Mouse (Mus musculus): ENCODE data around the gene Dnajb13. TPM values are rescaled to one million over a fixed set of nuclear protein-coding genes. Genes with fewer than 3 reads are reported as not detected.
A peak's percentile ranks its signal among the peaks of the same experiment; 100 is the strongest.

Gene Dnajb13
- polyA plus RNA-seq, 1 experiment: 15.2 TPM

DNA sequence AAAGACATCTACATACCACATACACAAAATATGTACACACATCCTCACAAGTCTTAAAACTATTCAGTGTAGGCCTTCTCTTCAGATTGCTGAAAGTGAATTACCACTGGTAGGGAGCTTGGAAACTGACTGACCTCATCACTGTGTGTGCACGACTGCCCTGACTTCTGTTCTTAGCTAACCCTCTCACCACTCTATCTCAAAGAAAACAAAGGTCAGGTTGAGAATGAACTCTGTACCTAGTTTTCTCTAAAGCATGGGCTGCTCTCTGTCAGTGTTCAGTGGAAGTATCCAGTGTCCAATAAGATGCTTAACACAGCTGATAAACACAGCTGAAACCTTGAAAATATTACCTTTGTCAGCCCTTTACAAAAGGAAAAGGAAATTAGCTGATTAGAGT lies 29.7 kb upstream of the Dnajb13 start:
- H3K4me3 ChIP-seq (replicated peaks; ENCODE audit: extremely low read depth, low read depth, low read length): no peak overlapping the region
- no peak for DNase-seq
- no peaks in the 10 kb centered on the region for H3K4me1 ChIP-seq (ENCODE audit: control insufficient read depth, insufficient read depth, low read length)
- WGBS: 51% methylated on average over 1 of the region's 1 CpGs
- no peak for TF ChIP-seq CTCF (IDR thresholded peaks at IDR 0.05; ENCODE audit: insufficient read depth, low read length)
- TF ChIP-seq POLR2A (IDR thresholded peaks at IDR 0.05; ENCODE audit: borderline replicate concordance, extremely low read depth, low read depth, low read length): no peak

DNA sequence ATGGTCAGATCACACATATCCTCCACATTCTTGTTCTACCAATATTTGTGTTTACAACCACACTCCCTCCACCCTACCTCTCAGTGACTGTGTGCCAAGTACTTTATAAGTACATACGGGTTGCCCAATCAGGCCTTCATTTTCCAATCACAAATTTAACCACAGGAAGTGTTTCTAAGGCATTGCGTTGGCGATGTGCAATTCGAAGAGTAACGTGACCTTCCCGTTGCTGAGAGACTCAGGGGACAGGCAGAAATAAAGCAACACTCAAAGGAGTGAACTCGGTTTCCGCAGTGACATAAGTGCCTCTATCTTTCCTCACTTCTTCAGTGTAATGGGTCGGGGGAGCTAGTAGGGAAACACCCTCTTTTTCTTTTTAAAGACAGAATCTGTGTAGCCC lies 24.8 kb upstream of the Dnajb13 start:
- TF ChIP-seq CTCF (IDR thresholded peaks at IDR 0.05; ENCODE audit: insufficient read depth, low read length): no peak
- TF ChIP-seq POLR2A (IDR thresholded peaks at IDR 0.05; ENCODE audit: borderline replicate concordance, extremely low read depth, low read depth, low read length): no peak
- Histone ChIP-seq H3K4me1 (ENCODE audit: control insufficient read depth, insufficient read depth, low read length) (peaks cover 3% of the 10 kb centered on the region), H3K4me3 (replicated peaks; ENCODE audit: extremely low read depth, low read depth, low read length) (no peak overlapping the region)
- no peak for DNase-seq
- 86% methylated on average over 9 of the region's 9 CpGs for WGBS

DNA sequence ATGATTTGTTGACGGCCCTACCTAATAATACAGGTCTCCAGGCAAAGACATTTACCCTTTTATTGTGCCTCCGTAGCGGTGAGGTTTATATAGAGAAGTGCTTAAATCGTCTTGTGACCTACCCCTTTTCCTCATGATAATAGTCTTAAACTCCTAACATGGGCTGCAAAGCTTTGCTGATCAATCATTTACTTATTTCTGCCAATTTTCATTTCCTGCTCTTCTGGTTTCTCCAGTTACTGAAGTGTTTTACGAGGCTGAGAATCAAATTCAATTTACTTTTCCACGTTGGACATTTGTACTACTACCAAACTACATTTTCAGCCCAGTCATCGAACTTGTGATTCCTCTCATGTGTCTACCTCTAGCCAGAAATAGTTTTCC lies 22.8 kb upstream of the Dnajb13 start:
- H3K4me3 ChIP-seq (replicated peaks; ENCODE audit: extremely low read depth, low read depth, low read length): peak overlapping the region; percentile 96
- DNase-seq: no peak
- 19% methylated on average over 7 of the region's 7 CpGs for WGBS
- TF ChIP-seq POLR2A (IDR thresholded peaks at IDR 0.05; ENCODE audit: borderline replicate concordance, extremely low read depth, low read depth, low read length) (no peak), CTCF (IDR thresholded peaks at IDR 0.05; ENCODE audit: insufficient read depth, low read length) (no peak)
- peaks cover 3% of the 10 kb centered on the region for H3K4me1 ChIP-seq (ENCODE audit: control insufficient read depth, insufficient read depth, low read length)

DNA sequence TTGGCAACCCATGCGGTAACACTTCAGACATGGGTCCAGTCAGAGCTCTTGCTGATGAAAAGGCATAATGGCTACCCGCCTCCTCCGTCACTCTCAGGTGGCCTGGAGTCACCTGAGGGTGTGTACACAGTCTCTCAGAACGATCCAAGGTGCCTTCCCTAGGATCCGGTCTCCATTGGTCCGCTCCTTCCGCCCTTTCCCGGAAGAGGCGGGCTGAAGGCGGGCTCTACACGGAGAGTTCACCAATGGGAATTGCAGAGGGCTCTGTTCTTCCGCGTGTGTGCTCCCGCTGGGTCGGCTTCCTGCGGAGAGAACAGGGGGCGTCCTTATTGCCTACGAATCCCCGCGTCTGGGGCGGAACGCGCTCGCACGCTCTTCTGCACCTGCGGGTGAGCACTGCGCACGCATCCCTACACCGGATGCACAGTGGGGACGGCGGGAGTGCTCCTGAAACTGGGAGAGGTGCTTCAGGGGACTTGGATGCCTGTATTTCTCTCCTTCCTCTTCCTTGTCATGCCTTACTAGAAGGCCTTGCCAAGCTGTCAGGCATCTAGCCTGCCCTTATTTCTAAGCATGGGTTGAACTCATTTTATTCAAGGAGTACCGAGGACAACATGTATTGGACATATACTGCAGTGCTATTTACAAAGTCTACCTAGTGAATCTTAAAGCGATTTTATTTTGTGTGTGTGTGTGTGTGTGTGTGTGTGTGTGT lies 22.2 kb upstream of the Dnajb13 start, which contains the start of gene Coa4:
Gene Coa4 (plus strand): TSS at position 268 of the 715 bp plus-strand sequence.
- under 1% methylated on average over 33 of the region's 33 CpGs for WGBS
- Histone ChIP-seq H3K4me3 (replicated peaks; ENCODE audit: extremely low read depth, low read depth, low read length) (peak within 1 kb of the TSS; percentile 96), H3K4me1 (ENCODE audit: control insufficient read depth, insufficient read depth, low read length) (peaks cover 3% of the 10 kb centered on the region)
- TF ChIP-seq POLR2A (IDR thresholded peaks at IDR 0.05; ENCODE audit: borderline replicate concordance, extremely low read depth, low read depth, low read length): peak; percentile 78
- TF ChIP-seq CTCF (IDR thresholded peaks at IDR 0.05; ENCODE audit: insufficient read depth, low read length): no peak
- DNase-seq: peak; percentile 81

DNA sequence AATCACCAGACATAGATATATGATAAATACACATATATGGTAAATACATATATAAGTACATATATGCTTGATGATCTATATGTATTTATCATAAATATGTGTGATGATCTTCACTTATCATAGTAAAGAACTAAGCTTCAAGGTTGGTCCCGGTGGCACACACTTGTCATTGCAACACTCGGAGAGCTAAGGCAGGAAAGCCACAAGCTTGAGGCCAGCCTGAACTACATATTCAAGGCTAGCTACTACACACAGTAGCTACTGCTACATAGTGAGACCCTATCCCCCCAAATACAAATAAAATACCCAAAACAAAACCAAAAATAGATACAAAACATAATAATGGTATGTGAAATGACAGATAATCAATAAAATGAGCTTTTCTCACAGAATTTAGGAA lies 21.1 kb upstream of the Dnajb13 start:
- DNase-seq: no peak
- no peak overlapping the region for H3K4me3 ChIP-seq (replicated peaks; ENCODE audit: extremely low read depth, low read depth, low read length)
- TF ChIP-seq POLR2A (IDR thresholded peaks at IDR 0.05; ENCODE audit: borderline replicate concordance, extremely low read depth, low read depth, low read length) (no peak), CTCF (IDR thresholded peaks at IDR 0.05; ENCODE audit: insufficient read depth, low read length) (no peak)
- WGBS: 79% methylated on average over 2 of the region's 2 CpGs
- H3K4me1 ChIP-seq (ENCODE audit: control insufficient read depth, insufficient read depth, low read length): peaks cover 3% of the 10 kb centered on the region

DNA sequence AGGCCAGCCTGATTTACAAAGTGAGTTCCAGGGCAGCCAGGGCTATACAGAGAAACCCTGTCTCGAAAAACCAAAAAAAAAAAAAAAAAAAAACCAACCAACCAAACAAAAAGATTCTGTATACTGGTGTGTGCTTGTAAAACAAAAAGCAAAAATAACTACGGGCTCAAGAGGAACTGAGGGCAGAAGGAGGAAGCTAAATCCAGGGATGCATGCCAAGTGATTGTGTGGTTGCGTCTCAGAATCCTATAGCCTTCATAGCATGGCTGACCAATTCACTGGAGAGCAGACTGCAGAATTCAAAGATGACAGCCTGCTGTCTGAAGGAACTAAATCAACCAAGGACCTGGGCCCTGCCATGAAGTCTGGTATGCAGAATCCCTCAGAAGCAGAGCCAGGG lies 19.5 kb upstream of the Dnajb13 start:
- 35% methylated on average over 3 of the region's 3 CpGs for WGBS
- no peak for DNase-seq
- H3K4me3 ChIP-seq (replicated peaks; ENCODE audit: extremely low read depth, low read depth, low read length): no peak overlapping the region
- H3K4me1 ChIP-seq (ENCODE audit: control insufficient read depth, insufficient read depth, low read length): peaks cover 3% of the 10 kb centered on the region
- TF ChIP-seq CTCF (IDR thresholded peaks at IDR 0.05; ENCODE audit: insufficient read depth, low read length) (no peak), POLR2A (IDR thresholded peaks at IDR 0.05; ENCODE audit: borderline replicate concordance, extremely low read depth, low read depth, low read length) (no peak)

DNA sequence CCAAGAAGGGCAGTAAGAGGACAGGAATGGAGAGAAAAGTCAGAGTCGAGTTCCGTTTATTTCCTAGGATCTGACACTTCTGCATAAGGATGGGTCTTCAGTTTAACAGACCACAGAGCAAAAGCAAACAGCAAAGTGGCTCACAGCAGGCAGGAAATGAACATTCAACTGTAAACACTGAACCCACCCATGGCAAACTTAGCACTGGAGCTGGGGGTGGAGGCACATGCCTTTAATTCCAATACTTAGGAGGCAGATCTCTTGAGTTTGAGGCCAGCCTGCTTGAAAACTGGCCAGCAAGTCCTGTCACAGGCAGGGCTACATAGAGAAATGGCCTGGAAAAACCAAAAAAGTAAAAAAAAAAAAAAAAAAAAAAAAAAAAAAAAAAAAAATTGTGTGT lies 18.7 kb upstream of the Dnajb13 start:
- 31% methylated on average over 2 of the region's 2 CpGs for WGBS
- DNase-seq: peak; percentile 36
- Histone ChIP-seq H3K4me1 (ENCODE audit: control insufficient read depth, insufficient read depth, low read length) (peaks cover 3% of the 10 kb centered on the region), H3K4me3 (replicated peaks; ENCODE audit: extremely low read depth, low read depth, low read length) (no peak overlapping the region)
- TF ChIP-seq CTCF (IDR thresholded peaks at IDR 0.05; ENCODE audit: insufficient read depth, low read length): no peak
- TF ChIP-seq POLR2A (IDR thresholded peaks at IDR 0.05; ENCODE audit: borderline replicate concordance, extremely low read depth, low read depth, low read length): no peak

DNA sequence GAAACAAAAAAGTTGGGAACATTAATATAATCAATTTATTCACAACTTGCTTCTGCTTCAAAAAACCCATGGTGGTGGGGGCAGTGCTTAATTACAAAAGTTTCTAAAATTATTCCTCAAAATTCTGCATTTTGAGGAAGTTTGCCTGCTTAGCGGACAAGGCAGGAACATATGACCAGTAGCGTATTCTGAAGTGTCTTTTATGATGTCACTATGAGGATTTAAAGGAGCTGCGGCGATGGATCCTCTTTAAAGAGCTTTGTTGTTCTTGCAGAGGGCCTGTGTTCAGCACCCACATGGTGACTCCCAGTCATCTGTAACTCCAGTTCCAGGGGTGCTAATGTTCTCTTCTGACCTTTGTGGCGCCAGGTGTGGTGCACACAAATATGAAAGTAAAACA lies 16.0 kb upstream of the Dnajb13 start:
- WGBS: 86% methylated on average over 5 of the region's 5 CpGs
- DNase-seq: no peak
- Histone ChIP-seq H3K4me1 (ENCODE audit: control insufficient read depth, insufficient read depth, low read length) (no peaks in the 10 kb centered on the region; the same call in 1 of the 2 replicates), H3K4me3 (replicated peaks; ENCODE audit: extremely low read depth, low read depth, low read length) (no peak overlapping the region)
- TF ChIP-seq POLR2A (IDR thresholded peaks at IDR 0.05; ENCODE audit: borderline replicate concordance, extremely low read depth, low read depth, low read length) (no peak), CTCF (IDR thresholded peaks at IDR 0.05; ENCODE audit: insufficient read depth, low read length) (no peak)

DNA sequence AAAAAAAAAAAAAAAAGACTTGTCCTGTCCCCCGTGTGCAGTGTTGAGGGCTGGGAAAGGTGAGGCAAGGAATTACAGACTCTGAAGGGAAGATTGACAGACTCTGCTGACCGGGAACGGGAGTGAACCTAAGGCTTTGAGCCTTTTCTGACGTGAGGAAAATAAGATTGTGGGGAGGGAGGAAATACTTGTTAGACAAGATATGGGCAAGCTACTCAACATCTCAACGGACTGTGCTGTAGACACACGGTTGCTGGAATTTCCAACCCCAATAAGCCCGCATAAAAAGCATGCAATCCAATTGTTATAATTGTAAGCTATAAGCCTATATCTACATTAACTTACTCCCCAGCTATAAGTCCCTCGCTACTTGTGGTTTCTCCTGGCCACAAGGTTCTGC lies 9.9 kb upstream of the Dnajb13 start:
- WGBS: 58% methylated on average over 8 of the region's 8 CpGs
- no peaks in the 10 kb centered on the region; the same call in 1 of the 2 replicates for H3K4me1 ChIP-seq (ENCODE audit: control insufficient read depth, insufficient read depth, low read length)
- DNase-seq: no peak
- no peak for TF ChIP-seq POLR2A (IDR thresholded peaks at IDR 0.05; ENCODE audit: borderline replicate concordance, extremely low read depth, low read depth, low read length)
- no peak for TF ChIP-seq CTCF (IDR thresholded peaks at IDR 0.05; ENCODE audit: insufficient read depth, low read length)
- H3K4me3 ChIP-seq (replicated peaks; ENCODE audit: extremely low read depth, low read depth, low read length): no peak overlapping the region

DNA sequence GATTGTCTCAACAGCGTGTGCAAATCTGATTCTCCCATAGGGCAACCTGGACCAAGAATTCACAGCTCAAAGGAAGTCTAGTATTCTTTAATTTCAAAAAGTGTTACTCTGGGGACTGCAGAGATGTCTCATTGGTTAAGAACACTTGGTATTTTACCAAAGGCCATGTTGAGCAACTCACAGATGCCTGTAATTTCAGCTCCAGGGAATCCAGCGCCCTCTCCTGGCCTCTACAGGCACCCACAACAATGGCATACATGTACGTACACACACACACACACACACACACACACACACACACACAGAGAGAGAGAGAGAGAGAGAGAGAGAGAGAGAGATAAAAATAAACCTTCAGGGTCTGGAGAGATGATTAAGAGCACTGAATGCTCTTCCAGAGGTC lies 7.5 kb upstream of the Dnajb13 start:
- TF ChIP-seq CTCF (IDR thresholded peaks at IDR 0.05; ENCODE audit: insufficient read depth, low read length) (no peak), POLR2A (IDR thresholded peaks at IDR 0.05; ENCODE audit: borderline replicate concordance, extremely low read depth, low read depth, low read length) (no peak)
- DNase-seq: no peak
- H3K4me1 ChIP-seq (ENCODE audit: control insufficient read depth, insufficient read depth, low read length): no peaks in the 10 kb centered on the region; the same call in 1 of the 2 replicates
- 74% methylated on average over 3 of the region's 3 CpGs for WGBS
- H3K4me3 ChIP-seq (replicated peaks; ENCODE audit: extremely low read depth, low read depth, low read length): no peak overlapping the region

Measured in lung, adult 2 months (tissue).